Mouse (Mus musculus): ENCODE data around the gene Rfc3.

DNA sequence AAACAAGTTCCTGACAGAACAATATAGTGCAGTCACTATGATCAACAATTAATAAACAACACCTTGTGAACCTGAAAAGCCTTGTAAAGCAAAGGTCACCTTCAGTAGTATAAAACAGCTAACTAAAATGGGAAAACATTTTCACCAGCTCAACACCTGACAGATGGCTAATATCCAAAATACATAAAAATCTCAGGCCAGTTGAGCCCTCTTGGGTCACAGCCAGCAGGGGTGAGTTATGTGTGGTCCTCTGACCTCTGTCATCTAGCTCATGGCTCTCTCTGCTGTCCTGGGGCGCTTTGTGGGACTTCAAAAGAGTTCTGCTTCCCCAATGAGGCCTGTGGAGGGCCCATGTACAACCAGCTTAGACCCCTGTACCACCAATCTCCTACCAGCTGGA lies 49.3 kb downstream of the Rfc3 start:
- TF ChIP-seq CTCF (IDR thresholded peaks at IDR 0.05; ENCODE audit: insufficient read depth, low read depth, low read length) = no peak
- no peak for TF ChIP-seq POLR2A (IDR thresholded peaks at IDR 0.05; ENCODE audit: insufficient read depth, low read depth, low read length)
